Mouse (Mus musculus) spleen, adult 2 months (tissue): ENCODE data around the gene Slc25a12.

ENCODE experiments used
- CTCF ChIP-seq: fragments of 200-500 bp; IDR thresholded peaks from 2 replicates; pipeline ENCODE4 v1.5.1; 2011; ENCODE audit warnings: mild to moderate bottlenecking, inconsistent platforms; ENCODE audit not compliant: insufficient read depth, insufficient read length, insufficient replicate concordance; ENCODE audit errors: extremely low read depth
- POLR2A ChIP-seq: fragments of 200-500 bp; IDR thresholded peaks from 2 replicates; pipeline ENCODE4 v1.6.1; 2011; ENCODE audit warnings: low read depth, low read length, inconsistent platforms

DNA sequence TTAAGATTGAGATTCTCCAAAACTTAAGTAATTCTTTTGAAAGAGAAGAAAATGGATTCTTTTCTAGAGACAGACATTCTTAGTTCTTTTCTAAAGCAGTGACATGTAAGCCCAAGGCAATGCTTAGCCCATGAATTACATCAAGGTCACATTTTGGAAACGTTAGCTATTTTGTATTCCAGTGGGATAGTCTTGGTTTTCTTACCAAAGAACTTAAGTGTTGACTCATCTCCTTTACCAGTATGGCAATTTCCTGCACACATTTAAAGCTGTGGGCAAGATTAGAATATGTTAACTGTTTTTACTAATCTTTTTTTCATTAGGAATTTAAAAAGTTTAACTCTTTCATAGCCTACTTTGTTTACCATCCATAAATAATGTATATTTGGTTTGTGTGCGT lies 134.6 kb downstream of the Slc25a12 start:
- TF ChIP-seq CTCF = no peak
- no peak for TF ChIP-seq POLR2A
